28 mouse cellular contexts compared by ENCODE assay signal in genomic region chr4:133155726-133156125, GRCm38 (mm10). TPM values are rescaled to one million over a fixed set of nuclear protein-coding genes. Genes with fewer than 3 reads are reported as not detected.
"Had no signal": no experiment of that assay in that cellular context is flagged by ENCODE, and none has a peak within 500 bp of the region (broad histone marks: within the 10 kb centered on the region; RNA-seq: fewer than 3 reads in every experiment).

No protein-coding gene starts in this region.

- H3K27ac ChIP-seq: heart, embryonic 10.5 days; hindbrain, embryonic 10.5 days; hindbrain, embryonic 12.5 days; hindbrain, embryonic 14.5 days; intestine, embryonic 15.5 days; left cerebral cortex, adult 2 months; limb, embryonic 10.5 days; limb, embryonic 12.5 days had no signal

- DNase-seq: gastrocnemius, postnatal 14 days; heart, adult 18-20 months; heart, postnatal 10 days; heart, postnatal 4 days; kidney, adult 18-20 months; kidney, adult 8-10 months; kidney, postnatal 10 days; kidney, postnatal 25 days; kidney, postnatal 4 days had no signal

- H3K4me3 ChIP-seq: heart, embryonic 10.5 days; heart, embryonic 12.5 days; hindbrain, embryonic 10.5 days; hindbrain, embryonic 12.5 days; intestine, embryonic 15.5 days; layer of hippocampus, adult 2 months; left cerebral cortex, adult 2 months; limb, embryonic 10.5 days; limb, embryonic 12.5 days had no signal

- H3K4me1 ChIP-seq: limb, embryonic 10.5 days; limb, embryonic 12.5 days had no signal

- H3K36me3 ChIP-seq: hindbrain, embryonic 12.5 days; limb, embryonic 12.5 days had no signal

- H3K27me3 ChIP-seq: heart, embryonic 12.5 days; hindbrain, embryonic 12.5 days; intestine, embryonic 15.5 days; limb, embryonic 12.5 days had no signal

- H3K9me3 ChIP-seq: heart, embryonic 10.5 days; heart, embryonic 12.5 days; hindbrain, embryonic 10.5 days; hindbrain, embryonic 12.5 days; intestine, embryonic 15.5 days; limb, embryonic 10.5 days; limb, embryonic 12.5 days had no signal

- ATAC-seq: hindbrain, embryonic 16.5 days; inflammation-experienced regulatory T-cells, adult 6 months; intestine, embryonic 15.5 days; intestine, postnatal 0 days had no signal

RNA-seq across cellular contexts. Expression of gene Cd164l2, which starts 56.2 kb away (rescaled TPM):
- total RNA-seq: gastrocnemius, postnatal 14 days; granulocyte monocyte progenitor cell, adult 5-6 weeks; heart, adult 18-20 months; heart, adult 8-10 months; heart, postnatal 10 days; heart, postnatal 4 days had no signal
- polyA plus RNA-seq: heart, embryonic 16.5 days; inflammation-experienced regulatory T-cells, adult 6 months had no signal

RNA-seq across cellular contexts. Expression of gene Gpr3, which starts 56.6 kb away (rescaled TPM):
- total RNA-seq: gastrocnemius, adult 8-10 months; gastrocnemius, postnatal 14 days; gastrocnemius, postnatal 4 days; heart, adult 18-20 months; heart, adult 8-10 months had no signal
- polyA plus RNA-seq: inflammation-experienced regulatory T-cells, adult 6 months; intestine, postnatal 0 days; kidney, embryonic 14.5 days had no signal
